Mouse (Mus musculus): Measurements from ENCODE around the gene Ddx49.

DNA sequence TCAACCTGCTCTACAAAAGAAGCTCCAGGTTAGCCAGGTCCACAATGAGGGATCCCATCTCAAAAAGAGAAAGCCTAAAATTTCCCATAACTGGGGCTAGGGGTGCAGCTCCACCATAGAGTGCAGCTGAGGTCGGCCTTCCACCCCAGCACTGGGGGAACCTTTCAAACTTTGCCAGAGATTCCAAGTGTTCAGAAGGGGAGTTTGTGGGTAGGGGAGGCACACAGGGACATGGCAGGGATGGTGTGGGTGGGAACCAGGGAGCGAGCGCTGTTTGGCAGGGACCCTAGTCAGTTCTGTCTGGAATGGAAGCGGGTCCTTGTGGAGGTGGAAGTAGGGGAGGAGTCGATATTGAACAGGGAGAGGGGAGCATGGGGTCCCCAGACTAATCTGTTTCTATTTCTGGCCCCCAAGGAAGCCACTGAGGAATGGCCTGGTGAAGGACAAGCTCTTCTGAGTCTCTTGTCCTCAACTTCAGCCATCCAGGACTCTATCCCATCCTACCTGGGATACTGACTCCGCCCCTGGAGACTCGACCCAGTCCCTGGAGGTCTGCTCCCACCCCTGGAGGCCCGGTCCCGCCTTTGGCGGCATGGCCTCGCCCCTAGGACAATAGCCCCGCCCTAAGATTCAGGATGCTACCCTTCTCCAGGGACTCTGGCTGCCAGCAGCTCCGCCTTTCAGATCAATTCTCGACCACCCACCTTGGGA lies 27.0 kb upstream of the Ddx49 start, which contains the start of gene Gdf1:
- TF ChIP-seq TAL1 (IDR thresholded peaks at IDR 0.05; ENCODE audit: low read length) (no peak), GATA1 (IDR thresholded peaks at IDR 0.05; ENCODE audit: low read length) (no peak)

All from erythroblast, embryonic 14.5 days (primary cell).